Mouse (Mus musculus): ENCODE data around the gene Dnah7b.
"Not testable (repeated sequence)": the region's sequence is repeated elsewhere in the genome, so short reads cannot be mapped to it uniquely, and the experiment has no call there.

GRCm38 (mm10) chr1:46226136-46226535 lies 160.0 kb downstream of the Dnah7b start:
- not testable (repeated sequence) for TF ChIP-seq CTCF (IDR thresholded peaks at IDR 0.05); POLR2A (IDR thresholded peaks at IDR 0.05; ENCODE audit: insufficient read depth, low read depth, low read length); EP300 (IDR thresholded peaks at IDR 0.05; ENCODE audit: insufficient read depth, low read depth, low read length)

Measured in heart, adult 2 months (tissue).